Mouse (Mus musculus) common myeloid progenitor, adult 5-6 weeks (primary cell): Measurements from ENCODE around the gene Rad51b. TPM values are rescaled to one million over a fixed set of nuclear protein-coding genes. Genes with fewer than 3 reads are reported as not detected.

Experiments
- ATAC-seq: replicated peaks from 2 replicates; pipeline ENCODE4 v1.8.0; 2016; ENCODE audit warnings: low read depth, mild to moderate bottlenecking, moderate TSS enrichment, inconsistent platforms; ENCODE audit not compliant: poor library complexity, severe bottlenecking
- total RNA-seq: library from RNA; stranded (forward); fragments of 200-1000, 187-1606 nt; gene quantifications from 2 replicates; pipeline ENCODE4 v1.2.3, GENCODE M21; 2017

Gene Rad51b
- total RNA-seq, 1 experiment from 2014 or later: 10.8 TPM

GRCm38 (mm10) chr12:79768741-79769322 lies 471.8 kb downstream of the Rad51b start:
- ATAC-seq: no peak

GRCm38 (mm10) chr12:79769763-79770162 lies 472.7 kb downstream of the Rad51b start:
- ATAC-seq: no peak

GRCm38 (mm10) chr12:79771194-79771593 lies 474.1 kb downstream of the Rad51b start:
- ATAC-seq: no peak

- no peak for ATAC-seq
Measured at GRCm38 (mm10) chr12:79771741-79772140, 474.7 kb downstream of the Rad51b start.

GRCm38 (mm10) chr12:79773246-79773645 lies 476.2 kb downstream of the Rad51b start:
- ATAC-seq: no peak

- ATAC-seq: no peak
Measured at GRCm38 (mm10) chr12:79774571-79774970, 477.5 kb downstream of the Rad51b start.

- no peak for ATAC-seq
Measured at GRCm38 (mm10) chr12:79776828-79777227, 479.7 kb downstream of the Rad51b start.

GRCm38 (mm10) chr12:79780745-79781144 lies 483.7 kb downstream of the Rad51b start:
- ATAC-seq: no peak

- ATAC-seq: no peak
Measured at GRCm38 (mm10) chr12:79781788-79782187, 484.7 kb downstream of the Rad51b start.

GRCm38 (mm10) chr12:79782444-79783117 lies 485.5 kb downstream of the Rad51b start:
- ATAC-seq: no peak

GRCm38 (mm10) chr12:79784159-79784558 lies 487.1 kb downstream of the Rad51b start:
- ATAC-seq: no peak

- no peak for ATAC-seq
Measured at GRCm38 (mm10) chr12:79785691-79786090, 488.6 kb downstream of the Rad51b start.

GRCm38 (mm10) chr12:79787538-79787937 lies 490.5 kb downstream of the Rad51b start:
- ATAC-seq: no peak

- ATAC-seq: no peak
Measured at GRCm38 (mm10) chr12:79788340-79788739, 491.3 kb downstream of the Rad51b start.

GRCm38 (mm10) chr12:79789481-79789880 lies 492.4 kb downstream of the Rad51b start:
- no peak for ATAC-seq

GRCm38 (mm10) chr12:79793382-79793781 lies 496.3 kb downstream of the Rad51b start:
- no peak for ATAC-seq

GRCm38 (mm10) chr12:79794802-79795201 lies 497.7 kb downstream of the Rad51b start:
- ATAC-seq: no peak

GRCm38 (mm10) chr12:79796260-79796659 lies 499.2 kb downstream of the Rad51b start:
- ATAC-seq: no peak

GRCm38 (mm10) chr12:79796823-79797821 lies 500.0 kb downstream of the Rad51b start:
- peak; percentile 63; the same call in 1 of the 2 replicates for ATAC-seq

- ATAC-seq: no peak
Measured at GRCm38 (mm10) chr12:79798488-79798887, 501.4 kb downstream of the Rad51b start.

GRCm38 (mm10) chr12:79799370-79799769 lies 502.3 kb downstream of the Rad51b start:
- ATAC-seq: no peak
